Mouse (Mus musculus) 3134 (cell line): ENCODE measurements around the gene Ttc34.
A peak's percentile ranks its signal among the peaks of the same experiment; 100 is the strongest.

Source experiments
- DNase-seq: peaks from one replicate; pipeline ENCODE4 v3.0.0-alpha.2; 2011; ENCODE audit warnings: low spot score; ENCODE audit not compliant: insufficient read length; ENCODE audit errors: extremely low read depth

The Ttc34 gene

DNA sequence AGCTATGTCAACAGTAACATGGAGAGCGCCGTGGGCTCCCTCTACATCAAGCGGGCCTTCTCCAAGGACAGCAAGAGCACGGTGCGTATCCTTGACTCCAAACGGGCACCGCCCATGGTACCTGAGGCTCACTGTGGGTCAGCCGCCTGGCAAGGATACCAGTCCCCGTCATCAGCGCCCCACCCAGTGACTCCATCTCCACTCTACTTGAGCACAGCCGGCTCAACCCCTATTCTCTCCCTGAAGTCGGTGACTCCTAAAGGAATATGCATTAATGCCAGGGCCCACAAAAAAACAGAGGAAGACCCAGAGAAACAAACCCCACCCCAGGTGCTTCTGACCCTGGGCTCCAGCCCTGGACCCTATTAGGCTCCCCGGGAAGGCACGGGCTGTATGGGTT, 53.6 kb downstream of the Ttc34 start:
- no peak for DNase-seq

DNA sequence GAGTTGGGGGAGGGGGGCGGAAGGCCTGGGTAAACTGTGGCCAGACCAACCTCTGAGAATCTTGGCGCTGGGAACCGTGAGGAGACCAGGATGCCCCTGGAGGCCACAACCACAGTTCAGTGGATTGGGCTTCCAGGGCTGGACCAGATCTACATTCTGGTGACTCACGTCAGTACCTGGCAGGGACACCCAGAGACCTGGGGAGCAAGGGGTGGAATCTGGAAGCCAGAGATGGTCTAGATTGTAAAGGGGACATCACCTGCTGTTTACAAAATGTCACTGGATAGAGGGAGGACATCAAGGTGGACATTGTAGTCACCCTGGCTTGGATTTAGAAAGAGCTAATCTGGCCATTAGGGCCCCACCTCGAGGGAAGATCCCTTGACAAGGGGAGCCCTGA, 58.3 kb downstream of the Ttc34 start:
- DNase-seq, result no peak

DNA sequence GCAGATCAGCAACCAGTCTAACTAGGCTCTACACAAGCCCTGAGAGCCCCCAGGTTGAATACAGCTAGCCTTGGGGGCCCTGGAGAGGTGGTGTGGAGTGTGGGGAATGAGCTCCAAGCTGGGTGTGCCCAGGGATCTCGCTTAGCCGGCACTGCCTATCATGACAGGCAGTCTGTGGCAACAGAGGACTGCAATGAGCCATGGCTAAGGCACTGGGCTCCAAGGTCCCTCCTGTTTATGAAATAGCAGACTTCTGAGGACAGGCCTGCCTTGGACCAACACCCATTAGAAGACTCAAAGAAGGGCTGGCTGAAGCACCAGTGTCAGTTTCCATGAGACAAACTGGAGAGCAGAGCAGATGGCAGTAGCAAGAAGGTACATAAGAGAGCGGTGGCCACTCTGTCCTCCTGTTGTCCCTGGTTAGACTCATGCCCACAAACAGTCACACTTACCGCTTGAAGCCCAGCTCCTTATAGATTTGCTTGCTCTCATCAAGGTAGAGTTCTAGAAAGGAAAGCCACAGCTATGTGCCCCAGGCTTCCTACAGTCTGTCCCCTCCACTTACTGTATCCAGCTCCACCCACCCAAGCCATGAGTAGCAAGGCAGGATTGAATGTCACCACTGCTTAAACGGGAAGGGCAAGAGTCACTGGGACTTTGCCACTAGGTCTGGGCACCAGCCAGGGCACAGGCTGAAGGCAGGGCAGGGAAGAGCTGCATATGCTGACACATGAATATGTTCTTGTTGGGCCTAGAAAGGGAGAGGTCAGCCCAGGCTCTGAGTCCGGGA, 60.6 kb downstream of the Ttc34 start:
- no peak for DNase-seq

DNA sequence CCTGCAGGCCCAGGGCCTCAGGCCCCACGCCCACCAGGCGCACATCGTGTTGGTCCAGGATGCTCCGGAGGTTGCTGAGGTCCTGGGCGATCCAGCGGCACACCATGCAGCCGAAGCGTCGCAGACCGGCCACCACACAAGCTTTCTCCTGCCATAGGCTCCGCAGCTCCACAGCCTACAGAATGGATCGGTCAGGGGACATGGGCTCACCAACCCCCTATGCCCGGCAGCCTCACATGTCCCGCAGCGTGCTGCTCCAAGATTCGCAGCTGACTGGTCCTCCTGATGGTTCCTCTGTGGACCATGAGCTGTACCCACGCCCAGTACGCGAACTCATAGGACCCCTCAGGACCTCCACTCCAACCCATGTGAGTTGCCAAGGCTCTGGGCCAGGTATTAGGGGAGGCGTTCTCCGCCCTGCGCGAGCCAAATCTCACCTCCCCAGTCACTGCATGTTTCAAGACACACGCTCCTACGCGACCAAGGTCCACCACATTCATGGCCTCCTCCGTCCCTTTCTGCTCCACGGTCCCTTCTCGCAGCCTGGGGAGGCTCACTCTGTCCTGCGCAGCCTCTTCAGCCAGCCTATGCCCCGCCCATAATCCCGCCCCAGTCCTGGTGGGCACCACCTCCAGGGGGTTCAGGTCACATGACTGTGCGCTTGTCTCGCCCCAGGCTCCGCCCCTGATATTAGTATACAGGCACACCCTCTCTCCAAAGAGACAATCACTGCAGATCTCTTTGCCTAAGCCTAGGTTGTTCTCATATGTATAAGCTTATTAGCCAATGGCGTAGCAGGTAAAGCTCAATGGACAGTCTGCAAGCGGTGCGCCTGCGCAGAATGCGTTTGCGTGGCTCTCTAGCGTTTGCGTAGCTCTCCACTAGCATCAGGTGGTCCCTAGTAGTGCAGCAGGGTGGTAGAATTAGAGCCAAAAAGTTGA, 61.5 kb downstream of the Ttc34 start, which contains the start of gene Fam213b:
Gene Fam213b, minus strand, starts transcription at position 630 of the 941 bp plus-strand sequence.
- no peak for DNase-seq

DNA sequence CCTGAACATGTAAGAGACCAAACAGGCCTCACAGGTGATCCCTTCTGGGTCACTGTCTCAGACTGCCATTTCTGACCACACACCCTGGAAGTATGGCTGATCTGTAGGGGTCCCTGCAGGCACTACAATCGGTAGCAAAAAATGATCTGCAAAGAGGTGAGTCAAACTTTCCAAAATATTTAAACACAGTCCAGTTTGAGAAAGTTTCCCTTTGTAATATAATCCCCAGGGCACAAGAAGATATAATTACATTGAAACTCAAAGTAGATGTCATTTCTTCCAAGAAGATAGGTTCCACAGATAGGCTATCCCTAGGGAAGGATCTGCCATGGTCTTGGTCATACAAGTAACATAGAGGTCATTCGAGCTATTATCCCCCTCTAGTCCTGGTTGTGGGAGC, 65.1 kb downstream of the Ttc34 start:
- no peak for DNase-seq

DNA sequence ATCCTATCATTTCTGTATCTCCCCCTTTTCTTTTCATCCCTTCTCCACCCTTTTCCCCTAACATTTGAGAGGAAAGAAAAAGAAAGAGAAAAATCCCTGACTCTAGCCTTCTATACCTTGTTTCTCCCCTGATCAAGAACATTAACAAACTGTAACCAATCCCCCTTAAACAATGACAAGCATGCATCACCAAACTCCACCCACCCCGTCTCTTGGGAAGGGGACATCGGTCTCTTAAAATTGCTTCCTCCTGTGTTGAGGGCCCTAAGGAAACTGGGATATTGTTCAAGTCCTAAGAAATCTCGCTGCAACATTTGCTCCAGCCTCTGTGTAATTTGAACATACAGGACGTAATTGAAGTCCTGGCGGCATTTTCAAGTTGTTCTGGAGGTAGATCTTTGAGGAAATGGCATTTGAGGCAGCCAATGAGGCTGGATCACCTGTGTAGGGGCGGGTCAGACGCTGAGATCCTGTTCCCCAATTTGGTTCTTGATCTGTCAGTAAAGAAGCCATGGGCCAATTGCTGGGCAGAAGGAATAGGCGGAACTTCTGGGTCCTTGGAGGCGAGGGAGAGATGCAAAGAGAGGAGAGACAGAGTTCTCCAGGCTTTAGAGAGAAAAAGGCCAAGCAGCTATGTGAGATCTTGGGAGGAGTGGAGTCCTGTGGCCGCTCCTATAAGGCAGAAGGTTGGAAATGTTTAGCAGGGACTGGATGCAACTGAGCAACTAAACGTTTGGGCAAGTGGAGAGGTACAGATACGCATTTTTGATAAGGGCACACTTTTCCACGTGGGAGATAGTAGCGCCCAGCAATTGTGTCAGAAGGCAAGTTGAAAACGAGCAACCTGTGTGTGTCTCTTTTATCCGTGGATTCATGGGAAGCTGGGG, 67.2 kb downstream of the Ttc34 start:
- DNase-seq, result no peak

DNA sequence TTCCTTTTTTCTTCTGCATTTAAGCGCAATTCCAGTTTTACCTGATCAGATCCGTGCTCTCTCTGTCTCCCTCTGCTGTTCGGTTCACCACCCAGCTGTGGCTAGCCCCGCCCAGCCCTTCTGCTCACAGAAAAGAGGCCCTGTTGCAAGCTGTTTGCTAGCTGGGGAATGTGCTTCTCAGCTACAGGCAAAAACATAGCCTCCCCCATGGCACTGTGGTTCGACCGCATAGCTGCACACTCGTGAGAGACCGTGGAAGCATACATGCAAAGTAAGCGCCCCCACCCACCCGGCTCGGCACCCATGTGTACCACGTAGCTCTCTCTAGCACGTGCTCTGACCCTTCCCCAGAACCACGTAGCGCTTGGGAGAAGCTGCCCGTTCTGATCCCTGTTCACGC, 70.6 kb downstream of the Ttc34 start:
- DNase-seq, result peak; percentile 23

DNA sequence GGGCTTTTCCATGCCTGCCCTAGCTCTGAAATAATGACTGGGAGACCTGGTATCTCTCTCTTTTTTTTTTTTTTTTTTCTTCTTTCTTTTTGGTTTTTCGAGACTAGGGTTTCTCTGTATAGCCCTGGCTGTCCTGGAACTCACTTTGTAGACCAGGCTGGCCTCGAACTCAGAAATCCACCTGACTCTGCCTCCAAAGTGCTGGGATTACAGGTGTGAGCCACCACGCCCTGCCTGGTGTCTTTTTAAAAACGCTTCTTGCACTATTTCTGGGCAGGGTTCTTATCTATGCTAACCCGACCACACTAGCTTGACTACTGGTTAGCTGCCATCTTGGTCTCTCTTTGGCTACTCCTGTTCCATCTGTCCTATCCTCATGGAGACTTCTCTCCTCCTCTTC, 71.2 kb downstream of the Ttc34 start:
- DNase-seq, result no peak

DNA sequence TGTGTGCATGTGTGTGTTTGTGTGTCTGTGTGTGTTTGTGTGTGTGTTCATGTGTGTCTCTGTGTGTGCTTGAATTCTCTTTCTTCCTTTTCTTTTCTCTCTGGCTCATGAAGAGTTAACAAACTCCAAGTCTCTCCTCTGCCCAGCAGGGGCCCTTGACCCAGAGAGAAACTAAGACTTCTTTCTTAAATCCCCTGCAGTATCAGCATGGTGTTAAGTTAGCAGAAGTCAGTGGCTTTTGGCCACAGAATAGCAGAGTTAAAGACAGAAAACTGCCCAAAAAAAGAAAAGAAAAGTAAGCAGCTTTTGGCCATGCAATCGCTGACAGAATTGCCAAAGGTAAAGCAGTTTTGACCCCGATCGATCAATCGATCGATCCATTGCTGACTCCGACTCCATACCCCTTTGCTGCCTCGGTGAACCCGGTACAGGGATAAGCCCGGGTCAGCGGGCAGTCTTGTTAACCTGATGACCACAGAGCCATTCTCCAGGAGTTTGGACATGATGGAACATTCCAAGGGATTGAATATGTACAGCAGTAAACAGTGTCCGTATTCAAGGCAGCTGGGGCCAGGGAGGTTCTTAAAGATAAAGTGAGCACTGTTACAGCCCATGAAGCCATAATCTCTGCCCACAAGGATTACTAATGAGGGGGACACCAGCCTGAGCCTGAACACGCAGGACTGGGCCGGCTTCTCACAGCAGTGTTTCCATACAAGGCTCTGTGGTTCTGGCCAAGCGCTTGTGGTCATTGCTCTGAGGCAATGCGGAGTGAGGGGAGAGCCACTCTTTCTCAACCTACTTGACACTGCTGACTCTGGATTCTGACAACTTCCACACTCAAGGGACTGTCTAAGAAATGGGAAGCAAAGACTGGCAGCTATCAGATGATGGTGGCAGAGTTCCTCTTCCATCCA, 73.6 kb downstream of the Ttc34 start:
- no peak for DNase-seq

DNA sequence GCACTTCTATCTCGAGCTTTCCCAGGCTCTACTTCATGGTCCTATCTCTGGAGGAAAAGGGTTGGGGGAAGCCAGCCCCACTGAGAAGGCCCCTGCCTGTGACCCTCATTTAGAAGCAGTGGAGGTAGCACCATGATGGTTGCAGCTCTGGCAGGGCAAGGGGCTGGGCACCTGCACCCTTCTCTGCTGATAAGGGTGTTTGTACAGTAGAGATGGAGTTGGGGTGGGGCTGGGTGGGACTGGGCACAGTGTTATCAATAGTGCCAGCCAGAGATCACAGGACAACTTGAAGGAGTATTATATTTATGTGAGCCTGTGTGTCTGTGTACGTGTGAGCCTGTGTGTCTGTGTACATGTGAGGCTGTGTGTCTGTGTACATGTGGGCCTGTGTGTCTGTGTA, 74.4 kb downstream of the Ttc34 start:
- no peak for DNase-seq

DNA sequence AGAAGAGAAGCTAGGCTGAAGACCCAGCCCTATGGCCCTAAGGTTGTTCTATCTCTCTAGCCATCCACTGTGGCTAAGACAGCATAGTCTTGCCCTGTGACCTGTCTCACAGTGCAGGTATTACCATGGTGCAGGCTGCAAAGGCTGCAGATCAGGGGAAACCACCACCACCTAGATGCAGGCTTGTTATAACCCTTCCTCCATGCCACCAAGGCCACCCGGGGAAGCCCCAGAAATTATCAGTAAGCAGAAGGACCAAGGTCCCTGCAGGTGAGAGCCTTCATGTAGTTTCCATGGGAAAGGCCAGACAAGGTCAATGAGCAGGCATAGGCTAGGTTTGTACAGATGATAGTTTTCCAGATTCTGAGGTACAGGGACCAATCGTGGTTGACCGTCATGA, 76.6 kb downstream of the Ttc34 start:
- no peak for DNase-seq

DNA sequence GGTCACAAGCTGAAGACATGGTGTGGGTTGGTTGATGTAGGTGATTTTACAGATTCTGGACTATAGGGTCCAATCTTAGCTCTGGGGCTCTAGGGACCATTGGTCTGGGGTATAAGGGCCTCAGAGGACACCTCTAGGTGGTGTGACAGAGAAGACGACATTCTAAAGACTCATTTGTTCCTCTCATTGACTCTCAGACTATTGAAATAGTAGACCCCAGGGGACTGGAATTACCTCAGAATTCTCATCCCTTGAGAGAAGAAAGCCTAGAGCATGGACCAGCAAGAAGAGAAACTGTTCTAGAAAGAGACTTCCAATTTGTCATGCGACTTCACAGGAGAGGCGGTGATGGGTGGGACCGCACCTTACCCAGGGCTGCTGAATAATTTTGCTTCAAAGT, 77.0 kb downstream of the Ttc34 start:
- no peak for DNase-seq

DNA sequence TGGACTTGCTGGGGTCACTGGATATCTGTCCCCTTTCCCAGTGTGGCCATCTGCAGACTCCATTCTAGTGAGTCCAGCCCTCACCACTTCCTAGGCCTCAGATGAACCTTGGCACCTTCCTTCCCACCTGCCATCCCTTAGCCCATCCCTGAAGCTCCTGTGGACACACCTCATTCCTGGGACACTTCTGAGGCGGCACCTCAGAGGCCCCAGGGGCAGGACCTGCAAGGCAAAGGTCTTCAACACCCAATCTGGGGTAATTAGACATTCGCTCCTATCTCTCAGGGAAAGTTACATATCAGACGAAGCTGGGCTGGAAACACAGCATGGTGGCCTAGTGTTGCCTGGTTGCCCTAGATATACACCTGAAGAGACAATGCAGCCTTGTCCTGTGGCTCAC, 77.4 kb downstream of the Ttc34 start:
- no peak for DNase-seq

DNA sequence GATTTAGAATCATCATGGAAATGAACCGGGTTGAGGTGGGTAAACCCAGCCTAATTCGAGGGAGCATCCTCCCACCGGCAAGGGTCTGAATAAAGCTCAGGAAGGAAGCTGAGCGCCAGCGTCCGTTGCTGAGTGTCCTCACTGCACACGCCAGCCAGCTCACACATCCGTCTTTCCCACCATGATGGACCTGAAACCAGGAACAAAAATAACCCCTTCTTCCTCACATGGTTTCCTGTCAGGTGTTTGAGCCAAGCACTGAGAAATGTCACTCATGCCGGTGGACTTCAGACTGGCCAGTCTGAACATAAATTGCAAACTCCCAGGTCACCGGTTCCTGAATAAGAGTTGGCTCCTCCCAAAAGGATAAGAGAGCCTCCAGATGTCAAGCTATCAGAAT, 78.0 kb downstream of the Ttc34 start:
- DNase-seq, result no peak

DNA sequence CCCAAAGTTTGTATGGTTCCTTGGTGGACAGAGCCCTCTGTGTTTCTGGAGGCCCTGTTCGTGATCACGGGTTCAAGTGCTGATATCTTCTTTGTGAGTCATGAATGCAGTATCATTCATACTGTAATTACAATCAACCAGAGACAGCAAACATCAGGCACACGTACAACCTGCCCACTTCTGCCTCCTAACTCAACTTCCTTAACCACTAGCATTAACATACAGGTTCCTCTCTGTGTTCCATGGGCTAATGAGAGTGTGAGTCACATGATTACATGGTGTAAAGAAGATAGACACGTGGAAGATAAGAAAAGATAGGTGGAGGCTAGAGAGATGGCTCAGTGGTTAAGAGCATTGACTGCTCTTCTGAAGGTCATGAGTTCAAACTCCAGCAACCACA, 79.4 kb downstream of the Ttc34 start:
- DNase-seq, result no peak
